Mouse (Mus musculus) midbrain, embryonic 15.5 days (tissue): ENCODE measurements around the gene Tcea3. TPM values are rescaled to one million over a fixed set of nuclear protein-coding genes. Genes with fewer than 3 reads are reported as not detected.

ENCODE experiments used
- ATAC-seq: fragments of 200-750 bp; cut with Nextera tagmentation; replicated peaks from 2 replicates; pipeline ENCODE4 v1.8.0; 2017; ENCODE audit warnings: moderate TSS enrichment
- H3K27ac ChIP-seq: fragments of 300-500 bp; sonication (generic); 2 replicates; pipeline ENCODE4 v1.5.1; 2015; ENCODE audit warnings: mild to moderate bottlenecking, inconsistent platforms
- H3K27me3 ChIP-seq: fragments of 300-500 bp; sonication (generic); replicated peaks from 2 replicates; pipeline ENCODE4 v1.6.1; 2015; ENCODE audit warnings: inconsistent platforms
- H3K36me3 ChIP-seq: fragments of 300-500 bp; sonication (generic); replicated peaks from 2 replicates; pipeline ENCODE4 v1.6.1; 2015; ENCODE audit warnings: inconsistent platforms
- H3K4me1 ChIP-seq: fragments of 300-500 bp; sonication (generic); 2 replicates; pipeline ENCODE4 v1.6.1; 2015; ENCODE audit warnings: inconsistent platforms
- H3K4me2 ChIP-seq: fragments of 300-500 bp; sonication (generic); 2 replicates; pipeline ENCODE4 v1.6.1; 2015; ENCODE audit warnings: inconsistent platforms, mild to moderate bottlenecking, moderate library complexity
- H3K4me3 ChIP-seq: fragments of 300-500 bp; sonication (generic); 2 replicates; pipeline ENCODE4 v1.5.1; 2015; ENCODE audit warnings: mild to moderate bottlenecking, inconsistent platforms
- H3K9ac ChIP-seq: fragments of 300-500 bp; sonication (generic); 2 replicates; pipeline ENCODE4 v1.6.1; 2015; ENCODE audit warnings: mild to moderate bottlenecking, inconsistent platforms
- H3K9me3 ChIP-seq: fragments of 300-500 bp; sonication (generic); 2 replicates; pipeline ENCODE4 v1.6.1; 2016; ENCODE audit warnings: inconsistent platforms
- WGBS: fragments of 180-500 bp; shearing (Covaris S2); methylation state at CpG from one replicate; pipeline ENCODE4 v1.1.7; 2015; ENCODE audit warnings: mixed read lengths; 5-methylcytosine and 5-hydroxymethylcytosine counted together
- polyA plus RNA-seq: library from polyadenylated mRNA; unstranded; fragments of >200 nt; fragmentation: Nextera tagmentation; extraction: Ambion mirVana; gene quantifications from 2 replicates; pipeline ENCODE4 v1.2.1, GENCODE M21; 2015

Gene Tcea3
- polyA plus RNA-seq, 1 experiment from 2014 or later, result 1.8 TPM

DNA sequence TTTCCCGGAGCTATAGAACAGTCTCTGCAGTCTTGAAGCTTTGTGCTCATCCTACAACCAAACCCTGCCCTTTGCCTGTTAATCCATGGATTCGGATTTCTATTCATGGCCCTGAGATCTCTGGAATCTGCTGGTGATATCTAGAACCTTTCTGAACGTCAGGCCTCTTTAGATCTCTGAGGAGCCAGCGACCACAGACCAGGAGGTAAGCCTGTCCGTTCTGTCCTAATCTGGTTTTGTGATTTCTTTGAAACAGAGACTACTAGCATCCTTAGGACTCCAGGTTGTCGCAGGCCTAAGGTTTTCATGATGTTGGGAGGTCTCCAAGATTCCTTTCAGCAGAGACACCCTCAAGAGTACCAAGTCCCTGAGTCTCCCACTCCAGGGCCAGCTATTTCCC is 37.4 kb downstream of the Tcea3 start:
- peaks cover 9% of the 10 kb centered on the region; the same call in 1 of the 2 replicates for H3K27me3 ChIP-seq
- peaks cover 41% of the 10 kb centered on the region for H3K4me1 ChIP-seq
- peak overlapping the region; percentile 87 for H3K4me2 ChIP-seq
- H3K9ac ChIP-seq, result peak overlapping the region; percentile 46
- 14% methylated on average over 6 of the region's 6 CpGs for WGBS
- H3K9me3 ChIP-seq, result no peaks in the 10 kb centered on the region
- ATAC-seq, result no peak
- peaks cover 9% of the 10 kb centered on the region; the same call in 1 of the 2 replicates for H3K36me3 ChIP-seq
- H3K27ac ChIP-seq, result peak overlapping the region; percentile 92
- peak overlapping the region; percentile 75 for H3K4me3 ChIP-seq

DNA sequence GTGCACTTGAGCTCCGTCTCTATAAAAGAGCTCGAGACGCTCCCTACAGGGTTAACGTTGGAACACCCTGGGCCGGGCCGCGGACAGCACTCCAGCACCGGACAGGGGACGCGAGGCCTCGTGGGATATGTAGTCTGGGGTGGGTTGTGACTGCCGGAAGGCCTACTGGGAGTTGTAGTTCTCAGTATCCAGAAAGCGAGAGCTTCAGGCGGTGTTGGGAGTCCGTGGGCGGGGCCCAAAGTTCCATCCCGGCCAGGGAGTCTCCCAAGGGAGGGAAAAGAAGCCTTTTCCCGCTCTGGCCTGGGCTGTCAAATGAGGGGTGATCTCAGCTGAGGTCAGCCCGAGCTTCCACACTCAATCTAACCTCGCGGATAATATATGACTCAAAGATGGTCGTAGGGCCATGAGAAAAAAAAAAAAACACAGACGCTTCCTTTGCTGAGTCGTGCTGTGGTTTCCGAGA is 37.9 kb downstream of the Tcea3 start:
- H3K27me3 ChIP-seq, result peaks cover 10% of the 10 kb centered on the region; the same call in 1 of the 2 replicates
- peaks cover 46% of the 10 kb centered on the region for H3K4me1 ChIP-seq
- peak overlapping the region; percentile 46 for H3K9ac ChIP-seq
- WGBS, result under 1% methylated on average over 25 of the region's 25 CpGs
- peak overlapping the region; percentile 92 for H3K27ac ChIP-seq
- H3K4me2 ChIP-seq, result peak overlapping the region; percentile 87
- ATAC-seq, result peak; percentile 95
- H3K36me3 ChIP-seq, result peaks cover 9% of the 10 kb centered on the region; the same call in 1 of the 2 replicates
- no peaks in the 10 kb centered on the region for H3K9me3 ChIP-seq
- peak overlapping the region; percentile 75 for H3K4me3 ChIP-seq

DNA sequence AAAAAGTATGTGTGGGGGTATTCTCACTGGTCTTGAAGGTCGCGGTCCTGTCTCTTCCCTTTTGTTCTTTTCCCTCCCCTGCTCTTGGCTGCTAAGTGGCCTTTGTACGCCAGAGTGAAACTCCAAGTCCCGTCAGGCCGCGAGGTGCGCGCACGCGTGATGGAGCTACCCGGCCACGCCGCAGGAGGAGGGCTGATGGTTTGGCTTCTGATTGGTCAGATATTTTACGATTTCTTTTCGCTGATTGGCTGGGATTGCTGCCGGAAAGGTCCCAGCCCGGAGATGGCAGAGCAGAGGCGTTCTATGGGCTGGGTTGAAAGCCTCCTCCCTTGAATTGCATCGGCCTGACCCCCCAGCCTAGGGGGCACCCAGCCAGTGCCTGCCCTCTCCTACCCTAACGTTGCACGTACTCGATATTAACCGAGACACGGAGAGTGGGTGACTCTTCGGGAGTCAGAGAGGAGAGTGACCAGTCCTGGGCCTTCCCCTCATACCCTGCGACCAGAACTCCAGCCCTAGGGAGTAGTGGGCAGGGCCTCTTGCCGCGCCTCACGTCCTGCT is 38.4 kb downstream of the Tcea3 start:
- H3K9ac ChIP-seq, result peak overlapping the region; percentile 80
- 0% methylated on average over 29 of the region's 29 CpGs for WGBS
- peaks cover 51% of the 10 kb centered on the region for H3K4me1 ChIP-seq
- peak overlapping the region; percentile 87 for H3K4me2 ChIP-seq
- ATAC-seq, result peak; percentile 90
- H3K9me3 ChIP-seq, result no peaks in the 10 kb centered on the region
- peak overlapping the region; percentile 75 for H3K4me3 ChIP-seq
- peaks cover 13% of the 10 kb centered on the region; the same call in 1 of the 2 replicates for H3K36me3 ChIP-seq
- peak overlapping the region; percentile 92 for H3K27ac ChIP-seq
- peaks cover 10% of the 10 kb centered on the region; the same call in 1 of the 2 replicates for H3K27me3 ChIP-seq

DNA sequence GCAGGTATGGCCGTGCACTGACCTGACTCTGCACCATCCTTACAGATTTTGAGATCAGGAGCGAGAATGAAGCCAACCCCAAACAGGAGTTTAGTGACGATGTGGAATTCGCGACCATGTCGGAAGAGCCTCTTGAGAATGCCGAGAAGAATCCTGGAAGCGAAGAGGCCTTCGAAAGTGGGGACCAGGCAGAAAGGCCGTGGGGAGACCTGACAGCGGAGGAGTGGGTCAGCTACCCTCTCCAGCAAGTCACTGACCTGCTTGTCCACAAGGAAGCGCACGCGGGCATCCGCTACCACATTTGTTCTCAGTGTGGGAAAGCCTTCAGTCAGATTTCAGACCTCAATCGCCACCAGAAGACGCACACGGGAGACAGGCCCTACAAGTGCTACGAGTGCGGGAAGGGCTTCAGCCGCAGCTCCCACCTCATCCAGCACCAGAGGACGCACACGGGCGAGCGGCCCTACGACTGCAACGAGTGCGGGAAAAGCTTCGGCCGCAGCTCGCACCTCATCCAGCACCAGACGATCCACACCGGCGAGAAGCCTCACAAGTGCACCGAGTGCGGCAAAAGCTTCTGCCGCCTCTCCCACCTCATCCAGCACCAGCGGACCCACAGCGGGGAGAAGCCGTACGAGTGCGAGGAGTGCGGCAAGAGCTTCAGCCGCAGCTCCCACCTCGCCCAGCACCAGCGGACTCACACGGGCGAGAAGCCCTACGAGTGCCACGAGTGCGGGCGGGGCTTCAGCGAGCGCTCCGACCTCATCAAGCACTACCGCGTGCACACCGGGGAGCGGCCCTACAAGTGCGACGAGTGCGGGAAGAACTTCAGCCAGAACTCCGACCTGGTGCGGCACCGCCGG is 42.6 kb downstream of the Tcea3 start:
- no peak for ATAC-seq
- H3K27me3 ChIP-seq, result peaks cover 10% of the 10 kb centered on the region; the same call in 1 of the 2 replicates
- H3K9ac ChIP-seq, result no peak overlapping the region; the same call in 1 of the 2 replicates
- H3K4me3 ChIP-seq, result no peak overlapping the region
- no peak overlapping the region for H3K27ac ChIP-seq
- no peaks in the 10 kb centered on the region for H3K9me3 ChIP-seq
- H3K4me2 ChIP-seq, result 0 out of 2 replicates have a peak overlapping the region, but pooled peaks have one; percentile 1
- H3K36me3 ChIP-seq, result peaks cover 26% of the 10 kb centered on the region; the same call in 1 of the 2 replicates
- peaks cover 29% of the 10 kb centered on the region for H3K4me1 ChIP-seq
- 31% methylated on average over 66 of the region's 66 CpGs for WGBS

DNA sequence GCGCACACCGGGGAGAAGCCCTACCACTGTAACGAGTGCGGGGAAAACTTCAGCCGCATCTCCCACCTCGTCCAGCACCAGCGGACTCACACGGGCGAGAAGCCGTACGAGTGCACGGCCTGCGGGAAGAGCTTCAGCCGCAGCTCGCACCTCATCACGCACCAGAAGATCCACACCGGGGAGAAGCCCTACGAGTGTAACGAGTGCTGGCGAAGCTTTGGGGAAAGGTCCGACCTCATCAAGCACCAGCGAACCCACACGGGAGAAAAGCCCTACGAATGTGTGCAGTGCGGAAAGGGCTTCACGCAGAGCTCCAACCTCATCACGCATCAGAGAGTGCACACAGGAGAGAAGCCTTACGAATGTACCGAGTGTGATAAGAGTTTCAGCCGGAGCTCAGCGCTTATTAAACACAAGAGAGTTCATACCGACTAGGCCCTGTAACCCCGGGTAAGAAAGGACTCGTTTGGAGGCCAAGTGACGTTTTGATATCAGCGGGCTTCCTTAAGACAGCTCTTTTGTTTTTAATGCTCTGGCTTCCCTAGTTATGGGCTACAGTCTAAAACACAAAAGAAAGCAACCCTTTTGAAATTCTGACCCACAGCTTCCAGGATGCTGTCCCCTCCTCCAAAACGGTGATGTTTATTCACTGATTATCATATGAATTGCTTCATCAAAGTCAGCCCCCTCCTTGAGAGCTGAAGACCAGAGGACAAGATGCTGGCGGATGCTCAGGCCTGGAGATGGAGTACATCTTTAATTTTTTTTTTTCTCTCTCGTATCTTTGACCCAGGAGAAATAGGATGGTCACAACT is 43.5 kb downstream of the Tcea3 start:
- H3K9me3 ChIP-seq, result no peaks in the 10 kb centered on the region
- no peak for ATAC-seq
- 32% methylated on average over 39 of the region's 39 CpGs for WGBS
- H3K27me3 ChIP-seq, result peaks cover 10% of the 10 kb centered on the region; the same call in 1 of the 2 replicates
- H3K27ac ChIP-seq, result no peak overlapping the region
- peaks cover 29% of the 10 kb centered on the region for H3K4me1 ChIP-seq
- peaks cover 26% of the 10 kb centered on the region; the same call in 1 of the 2 replicates for H3K36me3 ChIP-seq
- H3K4me2 ChIP-seq, result 0 out of 2 replicates have a peak overlapping the region, but pooled peaks have one; percentile 1
- no peak overlapping the region for H3K9ac ChIP-seq
- H3K4me3 ChIP-seq, result no peak overlapping the region

DNA sequence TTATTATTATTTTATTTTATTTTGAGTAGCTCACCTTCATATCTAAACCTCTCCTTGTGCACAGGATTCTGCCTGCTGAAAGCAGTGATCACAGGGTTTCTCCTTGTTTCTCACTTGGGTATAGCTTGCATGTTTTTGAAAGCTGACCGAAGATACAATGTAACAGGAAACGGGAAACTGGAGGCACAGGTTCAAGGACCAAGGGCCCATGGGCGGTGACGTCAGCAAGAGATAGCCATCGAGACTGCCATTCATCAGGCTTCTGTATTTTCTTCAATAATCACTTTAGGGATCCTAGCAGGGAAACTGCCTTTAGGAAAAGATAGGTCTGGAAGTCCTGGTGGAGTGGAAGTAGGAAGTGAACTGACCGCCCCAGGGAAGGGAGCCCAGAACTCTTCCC is 44.2 kb downstream of the Tcea3 start:
- Histone ChIP-seq H3K36me3 (peaks cover 26% of the 10 kb centered on the region; the same call in 1 of the 2 replicates), H3K9ac (no peak overlapping the region), H3K9me3 (no peaks in the 10 kb centered on the region), H3K4me2 (no peak overlapping the region), H3K27me3 (peaks cover 10% of the 10 kb centered on the region; the same call in 1 of the 2 replicates), H3K4me3 (no peak overlapping the region), H3K27ac (no peak overlapping the region), H3K4me1 (peaks cover 24% of the 10 kb centered on the region)
- WGBS, result 92% methylated on average over 6 of the region's 6 CpGs
- ATAC-seq, result no peak

DNA sequence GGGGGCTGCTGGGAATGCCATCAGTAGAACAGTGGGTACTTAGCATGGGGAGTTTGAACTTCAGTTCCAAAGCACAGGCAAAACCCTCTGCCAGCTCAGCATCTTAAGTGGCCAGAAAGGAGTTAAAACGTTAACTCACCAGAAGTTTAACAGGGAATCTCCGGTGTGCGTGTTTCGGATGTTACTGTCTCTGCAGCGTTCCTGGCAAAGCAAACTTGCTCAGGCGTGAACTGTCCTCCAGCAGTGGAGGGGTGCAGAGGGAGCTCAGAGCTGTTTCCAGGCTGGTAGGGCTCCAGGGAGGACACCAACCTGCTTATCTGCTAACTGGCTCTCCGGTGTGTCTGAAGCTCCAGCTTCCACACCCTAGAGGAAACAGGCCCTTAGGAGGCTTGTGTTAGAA is 48.4 kb downstream of the Tcea3 start:
- H3K27me3 ChIP-seq, result no peaks in the 10 kb centered on the region
- 67% methylated on average over 7 of the region's 7 CpGs for WGBS
- no peak for ATAC-seq
- no peaks in the 10 kb centered on the region for H3K9me3 ChIP-seq
- no peak overlapping the region for H3K4me3 ChIP-seq
- H3K4me2 ChIP-seq, result no peak overlapping the region
- H3K9ac ChIP-seq, result no peak overlapping the region
- H3K4me1 ChIP-seq, result peaks cover 4% of the 10 kb centered on the region
- H3K27ac ChIP-seq, result no peak overlapping the region
- H3K36me3 ChIP-seq, result peaks cover 13% of the 10 kb centered on the region; the same call in 1 of the 2 replicates

DNA sequence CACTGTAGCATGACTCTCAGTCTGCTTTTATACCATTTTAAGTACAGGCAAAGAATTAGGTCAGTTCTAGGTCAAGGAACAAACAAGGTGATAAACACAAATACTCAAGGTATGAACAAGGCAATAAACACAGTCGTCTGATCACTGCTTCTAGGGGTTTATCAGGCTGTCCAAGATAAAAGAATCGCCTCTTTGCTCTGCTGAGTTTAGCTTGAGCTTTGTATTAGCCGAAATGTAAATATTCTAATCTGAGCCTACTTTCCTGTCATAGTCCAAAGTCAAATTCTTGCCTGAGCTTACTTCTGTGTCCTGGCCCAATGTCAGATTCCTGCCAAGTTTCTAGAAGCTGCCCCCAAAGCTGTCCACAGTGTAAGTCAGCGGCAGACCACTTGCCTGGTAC is 54.9 kb downstream of the Tcea3 start:
- H3K27ac ChIP-seq, result no peak overlapping the region
- no peaks in the 10 kb centered on the region for H3K27me3 ChIP-seq
- H3K4me1 ChIP-seq, result no peaks in the 10 kb centered on the region
- H3K4me2 ChIP-seq, result no peak overlapping the region
- no peak overlapping the region for H3K9ac ChIP-seq
- no peak for ATAC-seq
- H3K36me3 ChIP-seq, result no peaks in the 10 kb centered on the region
- H3K4me3 ChIP-seq, result no peak overlapping the region
- H3K9me3 ChIP-seq, result no peaks in the 10 kb centered on the region
- WGBS, result 76% methylated on average over 4 of the region's 4 CpGs

DNA sequence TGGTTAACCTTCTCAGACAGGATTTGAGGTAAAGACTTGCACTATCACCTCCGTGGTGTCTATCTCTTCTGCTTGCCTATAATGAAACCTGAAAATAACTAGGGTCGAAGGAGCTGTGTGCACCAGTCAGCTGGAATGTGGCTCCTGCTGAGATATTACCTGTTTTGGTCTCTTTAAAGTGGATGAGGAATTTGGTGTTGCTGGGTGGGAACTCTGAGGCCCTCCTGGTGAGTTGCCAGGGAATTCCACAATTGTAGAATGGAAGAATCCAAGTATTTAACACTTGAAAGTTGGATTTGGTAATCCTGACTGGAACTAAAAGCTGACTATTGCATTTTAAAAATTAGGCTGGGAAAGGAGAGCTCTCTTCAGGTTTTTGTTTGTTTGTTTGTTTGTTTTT is 56.7 kb downstream of the Tcea3 start:
- H3K4me1 ChIP-seq, result peaks cover under 1% of the 10 kb centered on the region
- no peak overlapping the region for H3K4me2 ChIP-seq
- WGBS, result 50% methylated on average over 2 of the region's 2 CpGs
- H3K9ac ChIP-seq, result no peak overlapping the region
- H3K36me3 ChIP-seq, result no peaks in the 10 kb centered on the region
- ATAC-seq, result no peak
- no peaks in the 10 kb centered on the region for H3K27me3 ChIP-seq
- H3K4me3 ChIP-seq, result no peak overlapping the region
- H3K9me3 ChIP-seq, result no peaks in the 10 kb centered on the region
- H3K27ac ChIP-seq, result no peak overlapping the region

DNA sequence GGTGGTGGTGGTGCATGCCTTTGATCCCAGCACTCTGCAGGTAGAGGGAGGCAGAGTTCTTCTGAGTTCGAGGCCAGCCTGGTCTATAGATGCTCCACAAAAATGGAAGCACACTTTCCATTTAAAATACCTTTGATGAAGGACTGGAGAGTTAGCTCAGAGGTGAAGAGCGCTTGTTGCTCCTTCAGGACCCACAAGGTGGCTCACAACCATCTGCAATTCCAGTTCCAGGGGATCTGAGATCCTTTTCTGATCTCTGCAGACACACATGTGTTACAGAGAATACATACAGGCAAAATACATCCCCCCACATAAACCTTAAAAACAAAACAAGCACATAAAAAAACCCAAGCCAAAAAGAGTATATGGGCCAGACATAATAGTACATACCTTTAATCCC is 60.8 kb downstream of the Tcea3 start:
- H3K9ac ChIP-seq, result no peak overlapping the region
- H3K4me2 ChIP-seq, result no peak overlapping the region
- H3K27ac ChIP-seq, result no peak overlapping the region
- H3K9me3 ChIP-seq, result no peaks in the 10 kb centered on the region
- WGBS, result 59% methylated on average over 2 of the region's 2 CpGs
- H3K4me3 ChIP-seq, result no peak overlapping the region
- H3K27me3 ChIP-seq, result no peaks in the 10 kb centered on the region
- H3K4me1 ChIP-seq, result peaks cover 26% of the 10 kb centered on the region
- H3K36me3 ChIP-seq, result no peaks in the 10 kb centered on the region
- ATAC-seq, result no peak

DNA sequence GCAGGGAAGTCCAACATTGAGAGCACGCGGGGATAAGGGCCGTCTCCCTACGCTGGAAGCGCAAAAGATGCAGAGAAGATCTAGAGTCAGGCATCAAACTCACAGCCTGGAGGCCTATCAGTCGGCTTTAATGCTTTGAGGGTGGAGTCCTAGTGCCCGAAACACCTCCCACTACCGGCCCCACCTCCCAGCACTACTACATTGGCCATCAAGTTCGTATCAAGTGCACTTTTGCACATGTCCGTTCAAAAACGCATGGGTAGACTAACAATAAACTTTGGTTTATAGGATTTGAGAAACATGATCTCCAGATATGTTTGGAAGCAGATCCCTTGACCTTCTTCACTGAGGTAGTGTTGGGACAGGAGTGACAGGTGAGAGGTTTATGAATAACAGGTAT is 62.3 kb downstream of the Tcea3 start:
- Histone ChIP-seq H3K4me2 (peak overlapping the region; percentile 61), H3K27me3 (no peaks in the 10 kb centered on the region), H3K27ac (peak overlapping the region; percentile 96), H3K4me1 (peaks cover 38% of the 10 kb centered on the region), H3K9ac (peak overlapping the region; percentile 84), H3K36me3 (no peaks in the 10 kb centered on the region), H3K4me3 (peak overlapping the region; percentile 99), H3K9me3 (no peaks in the 10 kb centered on the region)
- ATAC-seq, result no peak
- WGBS, result 3% methylated on average over 11 of the region's 11 CpGs
